Mouse (Mus musculus) midbrain, embryonic 16.5 days (tissue): ENCODE measurements around the gene Sec14l4. TPM values are rescaled to one million over a fixed set of nuclear protein-coding genes. Genes with fewer than 3 reads are reported as not detected.

Experiments used
- ATAC-seq: fragments of 200-750 bp; cut with Nextera tagmentation; 2 replicates; pipeline ENCODE4 v1.8.0; 2017; ENCODE audit warnings: moderate TSS enrichment
- H3K27ac ChIP-seq: fragments of 300-500 bp; sonication (generic); 2 replicates; pipeline ENCODE4 v1.5.1; 2014; ENCODE audit warnings: mild to moderate bottlenecking, low read length, mixed read lengths
- H3K27me3 ChIP-seq: fragments of 300-500 bp; sonication (generic); 2 replicates; pipeline ENCODE4 v1.6.1; 2014; ENCODE audit warnings: low read depth, low read length, mixed read lengths; ENCODE audit not compliant: control insufficient read depth, insufficient read depth
- H3K36me3 ChIP-seq: fragments of 300-500 bp; sonication (generic); 2 replicates; pipeline ENCODE4 v1.6.1; 2014; ENCODE audit warnings: mild to moderate bottlenecking, low read length, moderate library complexity, mixed read lengths; ENCODE audit not compliant: control insufficient read depth, insufficient read depth
- H3K4me1 ChIP-seq: fragments of 300-500 bp; sonication (generic); 2 replicates; pipeline ENCODE4 v1.6.1; 2014; ENCODE audit warnings: mild to moderate bottlenecking, low read length, mixed read lengths; ENCODE audit not compliant: control insufficient read depth, insufficient read depth
- H3K4me2 ChIP-seq: fragments of 300-500 bp; sonication (generic); 2 replicates; pipeline ENCODE4 v1.6.1; 2014; ENCODE audit warnings: mild to moderate bottlenecking, low read length, mixed read lengths
- H3K4me3 ChIP-seq: fragments of 300-500 bp; sonication (generic); 2 replicates; pipeline ENCODE4 v1.5.1; 2014; ENCODE audit warnings: low read depth, mild to moderate bottlenecking, low read length, moderate library complexity, mixed read lengths
- H3K9ac ChIP-seq: fragments of 300-500 bp; sonication (generic); 2 replicates; pipeline ENCODE4 v1.6.1; 2014; ENCODE audit warnings: low read depth, low read length, mixed read lengths
- H3K9me3 ChIP-seq: fragments of 300-500 bp; sonication (generic); replicated peaks from 2 replicates; pipeline ENCODE4 v1.6.1; 2014; ENCODE audit warnings: mild to moderate bottlenecking, low read length, mixed read lengths; ENCODE audit not compliant: control insufficient read depth, poor library complexity, severe bottlenecking
- WGBS: fragments of 180-500 bp; shearing (Covaris S2); extraction: QIAGEN DNeasy Blood & Tissue Kit; methylation state at CpG from one replicate; pipeline ENCODE4 v1.1.7; 2014; 5-methylcytosine and 5-hydroxymethylcytosine counted together
- polyA plus RNA-seq: library from polyadenylated mRNA; unstranded; fragments of >200 nt; fragmentation: Nextera tagmentation; extraction: Ambion mirVana; gene quantifications from 2 replicates; pipeline ENCODE4 v1.2.1, GENCODE M21; 2015

The Sec14l4 gene
- polyA plus RNA-seq: not detected in 2 replicates

- Histone ChIP-seq H3K4me3 (no peak within 1 kb of the TSS), H3K4me2 (no peak within 1 kb of the TSS), H3K27ac (no peak within 1 kb of the TSS), H3K27me3 (0 out of 2 replicates have a peak, but pooled peaks cover 2% of the 10 kb centered on the region), H3K9me3 (no peaks in the 10 kb centered on the region), H3K9ac (no peak within 1 kb of the TSS), H3K36me3 (no peaks in the 10 kb centered on the region), H3K4me1 (no peaks in the 10 kb centered on the region)
- ATAC-seq: no peak
- WGBS: 41% methylated on average over 16 of the region's 16 CpGs
Measured at GRCm38 (mm10) chr11:4031126-4031941, at the start of gene Sec14l4. Gene Sec14l4 (plus strand): TSS chr11:4031462.

GRCm38 (mm10) chr11:3981536-3981935 lies 49.7 kb upstream of the Sec14l4 start:
- Histone ChIP-seq H3K27ac (no peak overlapping the region), H3K27me3 (peaks cover 3% of the 10 kb centered on the region; the same call in 1 of the 2 replicates), H3K9ac (no peak overlapping the region), H3K4me3 (no peak overlapping the region), H3K4me1 (peaks cover 5% of the 10 kb centered on the region), H3K9me3 (no peaks in the 10 kb centered on the region), H3K36me3 (peaks cover 21% of the 10 kb centered on the region), H3K4me2 (no peak overlapping the region)
- WGBS: 86% methylated on average over 6 of the region's 6 CpGs
- no peak for ATAC-seq

GRCm38 (mm10) chr11:3982275-3983209 lies 48.7 kb upstream of the Sec14l4 start:
- Histone ChIP-seq H3K27me3 (peaks cover 3% of the 10 kb centered on the region; the same call in 1 of the 2 replicates), H3K4me2 (no peak overlapping the region; the same call in 1 of the 2 replicates), H3K9me3 (no peaks in the 10 kb centered on the region), H3K27ac (no peak overlapping the region), H3K36me3 (peaks cover 13% of the 10 kb centered on the region; the same call in 1 of the 2 replicates), H3K4me3 (no peak overlapping the region), H3K9ac (no peak overlapping the region), H3K4me1 (peaks cover 5% of the 10 kb centered on the region)
- 65% methylated on average over 7 of the region's 7 CpGs for WGBS
- ATAC-seq: no peak

GRCm38 (mm10) chr11:3983291-3983862 lies 47.9 kb upstream of the Sec14l4 start, which contains the start of gene Gal3st1:
Gene Gal3st1 (plus strand): TSS chr11:3983636.
- peak; percentile 57; the same call in 1 of the 2 replicates for ATAC-seq
- WGBS: 3% methylated on average over 18 of the region's 37 CpGs
- H3K9ac ChIP-seq: peak within 1 kb of the TSS; percentile 70
- H3K4me3 ChIP-seq: peak within 1 kb of the TSS; percentile 45
- peak within 1 kb of the TSS; percentile 74 for H3K4me2 ChIP-seq
- H3K4me1 ChIP-seq: peaks cover 5% of the 10 kb centered on the region
- no peaks in the 10 kb centered on the region for H3K9me3 ChIP-seq
- peaks cover 5% of the 10 kb centered on the region; the same call in 1 of the 2 replicates for H3K36me3 ChIP-seq
- peaks cover 3% of the 10 kb centered on the region; the same call in 1 of the 2 replicates for H3K27me3 ChIP-seq
- no peak within 1 kb of the TSS for H3K27ac ChIP-seq

GRCm38 (mm10) chr11:3983863-3984745 lies 47.2 kb upstream of the Sec14l4 start:
- peak; percentile 57 for ATAC-seq
- H3K4me2 ChIP-seq: peak overlapping the region; percentile 74
- H3K9ac ChIP-seq: peak overlapping the region; percentile 70
- peaks cover 2% of the 10 kb centered on the region; the same call in 1 of the 2 replicates for H3K36me3 ChIP-seq
- H3K27ac ChIP-seq: no peak overlapping the region
- H3K27me3 ChIP-seq: peaks cover 3% of the 10 kb centered on the region; the same call in 1 of the 2 replicates
- 11% methylated on average over 15 of the region's 15 CpGs for WGBS
- H3K4me1 ChIP-seq: peaks cover 5% of the 10 kb centered on the region
- H3K9me3 ChIP-seq: no peaks in the 10 kb centered on the region
- peak overlapping the region; percentile 45 for H3K4me3 ChIP-seq

- WGBS: 45% methylated on average over 3 of the region's 3 CpGs
- H3K4me2 ChIP-seq: no peak overlapping the region
- peaks cover 2% of the 10 kb centered on the region; the same call in 1 of the 2 replicates for H3K27me3 ChIP-seq
- no peaks in the 10 kb centered on the region for H3K4me1 ChIP-seq
- no peak overlapping the region for H3K9ac ChIP-seq
- no peak overlapping the region for H3K27ac ChIP-seq
- ATAC-seq: no peak
- H3K9me3 ChIP-seq: no peaks in the 10 kb centered on the region
- no peak overlapping the region for H3K4me3 ChIP-seq
- H3K36me3 ChIP-seq: no peaks in the 10 kb centered on the region
Measured at GRCm38 (mm10) chr11:3989748-3990147, 41.5 kb upstream of the Sec14l4 start.

- H3K4me2 ChIP-seq: no peak overlapping the region
- no peak overlapping the region for H3K4me3 ChIP-seq
- H3K4me1 ChIP-seq: no peaks in the 10 kb centered on the region; the same call in 1 of the 2 replicates
- ATAC-seq: no peak
- H3K9me3 ChIP-seq: no peaks in the 10 kb centered on the region
- no peak overlapping the region for H3K9ac ChIP-seq
- WGBS: 80% methylated on average over 6 of the region's 6 CpGs
- no peaks in the 10 kb centered on the region for H3K36me3 ChIP-seq
- H3K27ac ChIP-seq: no peak overlapping the region
- H3K27me3 ChIP-seq: peaks cover 15% of the 10 kb centered on the region
Measured at GRCm38 (mm10) chr11:3993132-3993531, 38.1 kb upstream of the Sec14l4 start.

GRCm38 (mm10) chr11:3993914-3994313 lies 37.3 kb upstream of the Sec14l4 start:
- 80% methylated on average over 6 of the region's 6 CpGs for WGBS
- Histone ChIP-seq H3K9ac (no peak overlapping the region), H3K27ac (no peak overlapping the region), H3K4me1 (no peaks in the 10 kb centered on the region; the same call in 1 of the 2 replicates), H3K36me3 (no peaks in the 10 kb centered on the region), H3K4me2 (no peak overlapping the region), H3K27me3 (peaks cover 22% of the 10 kb centered on the region), H3K4me3 (no peak overlapping the region), H3K9me3 (no peaks in the 10 kb centered on the region)
- no peak for ATAC-seq
